Mouse (Mus musculus) heart, embryonic 14.5 days (tissue): ENCODE data around the gene Olfml2a. TPM values are rescaled to one million over a fixed set of nuclear protein-coding genes. Genes with fewer than 3 reads are reported as not detected.

Experiments used
- ATAC-seq: fragments of 200-750 bp; cut with Nextera tagmentation; 2 replicates; pipeline ENCODE4 v1.8.0; 2017; ENCODE audit warnings: low read depth, moderate TSS enrichment; ENCODE audit not compliant: insufficient number of reproducible peaks, insufficient read depth, low FRiP score
- H3K27ac ChIP-seq, 2 experiments: fragments of 200-500 bp in 1 of 2; fragments of 300-500 bp in 1 of 2; sonication (generic) in 1 of 2; replicated peaks in 1 of 2; 2 replicates each; pipeline ENCODE4 v1.5.1; 2012 to 2014; ENCODE audit warnings: low read depth in 2 of 2, low read length in 2 of 2, control low read depth in 1 of 2, mild to moderate bottlenecking in 1 of 2, mixed read lengths in 1 of 2; ENCODE audit not compliant: control insufficient read depth in 1 of 2, insufficient read depth in 1 of 2
- H3K27me3 ChIP-seq: fragments of 300-500 bp; sonication (generic); 2 replicates; pipeline ENCODE4 v1.6.1; 2014; ENCODE audit warnings: mild to moderate bottlenecking, low read length, control low read depth; ENCODE audit not compliant: control insufficient read depth, insufficient read depth
- H3K36me3 ChIP-seq: fragments of 300-500 bp; sonication (generic); 2 replicates; pipeline ENCODE4 v1.6.1; 2014; ENCODE audit warnings: mild to moderate bottlenecking, control low read depth, low read length, mixed read lengths; ENCODE audit not compliant: control insufficient read depth, insufficient read depth
- H3K4me1 ChIP-seq, 2 experiments: fragments of 200-500 bp in 1 of 2; fragments of 300-500 bp in 1 of 2; sonication (generic) in 1 of 2; 2 replicates each; pipeline ENCODE4 v1.6.1; 2012 to 2014; ENCODE audit warnings: low read length in 2 of 2, control low read depth in 1 of 2, mixed read lengths in 1 of 2; ENCODE audit not compliant: control insufficient read depth in 2 of 2, insufficient read depth in 2 of 2
- H3K4me2 ChIP-seq: fragments of 300-500 bp; sonication (generic); 2 replicates; pipeline ENCODE4 v1.6.1; 2014; ENCODE audit warnings: mild to moderate bottlenecking, low read length
- H3K4me3 ChIP-seq, 2 experiments: fragments of 200-500 bp in 1 of 2; fragments of 300-500 bp in 1 of 2; sonication (generic) in 1 of 2; 2 replicates each; pipeline ENCODE4 v1.5.1; 2012 to 2014; ENCODE audit warnings: low read length in 2 of 2, mild to moderate bottlenecking in 2 of 2, control low read depth in 1 of 2, low read depth in 1 of 2, moderate library complexity in 1 of 2; ENCODE audit not compliant: control insufficient read depth in 1 of 2, insufficient read depth in 1 of 2
- H3K9ac ChIP-seq: fragments of 300-500 bp; sonication (generic); 2 replicates; pipeline ENCODE4 v1.6.1; 2014; ENCODE audit warnings: mild to moderate bottlenecking, low read length
- H3K9me3 ChIP-seq: fragments of 300-500 bp; sonication (generic); 2 replicates; pipeline ENCODE4 v1.6.1; 2016; ENCODE audit warnings: low read length, control low read depth; ENCODE audit not compliant: control insufficient read depth
- WGBS: fragments of 180-500 bp; shearing (Covaris S2); extraction: QIAGEN DNeasy Blood & Tissue Kit; methylation state at CpG from one replicate; pipeline ENCODE4 v1.1.7; 2014; 5-methylcytosine and 5-hydroxymethylcytosine counted together
- polyA plus RNA-seq: library from polyadenylated mRNA; unstranded; fragments of >200 nt; fragmentation: Nextera tagmentation; extraction: Ambion mirVana; gene quantifications from 2 replicates; pipeline ENCODE4 v1.2.1, GENCODE M21; 2014

Olfml2a gene
- polyA plus RNA-seq, 1 experiment from 2014 or later: 6.0 TPM

- H3K4me3 ChIP-seq: no peak overlapping the region
- no peaks in the 10 kb centered on the region for H3K4me1 ChIP-seq
- no peak overlapping the region for H3K9ac ChIP-seq
- 48% methylated on average over 4 of the region's 4 CpGs for WGBS
- H3K4me2 ChIP-seq: no peak overlapping the region
- no peaks in the 10 kb centered on the region for H3K36me3 ChIP-seq
- no peaks in the 10 kb centered on the region for H3K9me3 ChIP-seq
- H3K27ac ChIP-seq: no peak overlapping the region
- no peaks in the 10 kb centered on the region for H3K27me3 ChIP-seq
- ATAC-seq: no peak
These were observed 14.7 kb upstream of the Olfml2a start for GRCm38 (mm10) chr2:38916947-38917691.

- no peak overlapping the region for H3K4me2 ChIP-seq
- 58% methylated on average over 1 of the region's 1 CpGs for WGBS
- no peaks in the 10 kb centered on the region for H3K27me3 ChIP-seq
- H3K4me1 ChIP-seq: peaks cover 3 to 4% of the 10 kb centered on the region in 2 experiments; a peak in 2 of 4 replicates
- H3K36me3 ChIP-seq: no peaks in the 10 kb centered on the region
- no peak overlapping the region for H3K27ac ChIP-seq
- H3K4me3 ChIP-seq: no peak overlapping the region
- no peaks in the 10 kb centered on the region for H3K9me3 ChIP-seq
- no peak for ATAC-seq
- no peak overlapping the region for H3K9ac ChIP-seq
These were observed 10.4 kb upstream of the Olfml2a start for GRCm38 (mm10) chr2:38921374-38921773.

DNA sequence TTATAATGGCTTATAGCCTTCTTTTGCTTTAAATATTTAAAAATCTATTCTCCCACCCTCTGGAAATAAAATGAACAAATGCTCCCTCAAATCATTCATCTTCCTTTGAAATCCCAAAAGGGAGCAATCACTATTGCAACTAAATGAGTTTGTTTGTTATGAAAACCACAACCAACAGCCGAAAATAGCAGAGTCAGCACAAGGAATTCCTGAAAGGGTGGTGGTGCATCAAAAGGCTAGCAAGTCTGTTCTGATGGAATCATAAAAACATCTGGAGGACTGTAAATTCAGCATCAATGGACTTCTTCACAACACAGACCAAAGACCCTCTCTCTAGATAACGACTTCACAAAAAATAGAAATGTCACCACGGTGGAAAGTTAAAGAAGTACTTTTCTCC is 8.3 kb upstream of the Olfml2a start:
- Histone ChIP-seq H3K27ac (no peak overlapping the region), H3K4me2 (no peak overlapping the region), H3K4me1 (peaks cover 3 to 7% of the 10 kb centered on the region in 2 experiments; a peak in 2 of 4 replicates), H3K9ac (no peak overlapping the region), H3K4me3 (no peak overlapping the region), H3K9me3 (no peaks in the 10 kb centered on the region), H3K36me3 (no peaks in the 10 kb centered on the region), H3K27me3 (no peaks in the 10 kb centered on the region)
- no peak for ATAC-seq
- 62% methylated on average over 3 of the region's 3 CpGs for WGBS

DNA sequence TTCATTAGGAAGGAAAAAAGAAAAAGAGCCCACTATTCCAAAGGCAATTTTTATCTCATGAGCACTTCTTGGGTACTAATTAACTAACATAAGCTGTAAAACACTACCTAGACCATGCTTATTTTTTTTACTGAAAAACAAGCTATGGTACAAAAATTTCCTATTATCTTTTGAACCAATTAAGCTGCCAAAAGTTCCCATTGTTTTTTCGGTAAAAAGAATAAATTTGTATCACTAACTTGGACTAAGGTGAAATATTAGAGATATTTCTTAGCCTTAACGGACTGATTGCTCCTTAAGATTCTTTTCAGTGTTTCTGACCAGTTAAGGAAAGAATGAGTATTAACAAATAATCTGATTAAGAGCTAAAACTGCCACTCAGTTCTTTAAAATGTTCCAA is 7.9 kb upstream of the Olfml2a start:
- 69% methylated on average over 2 of the region's 2 CpGs for WGBS
- no peak for ATAC-seq
- Histone ChIP-seq H3K9ac (no peak overlapping the region), H3K27ac (no peak overlapping the region), H3K36me3 (no peaks in the 10 kb centered on the region), H3K4me1 (peaks cover 3 to 7% of the 10 kb centered on the region in 2 experiments; a peak in 2 of 4 replicates), H3K27me3 (no peaks in the 10 kb centered on the region), H3K4me2 (no peak overlapping the region), H3K4me3 (no peak overlapping the region), H3K9me3 (no peaks in the 10 kb centered on the region)

- no peaks in the 10 kb centered on the region for H3K27me3 ChIP-seq
- WGBS: 35% methylated on average over 10 of the region's 10 CpGs
- H3K4me1 ChIP-seq: peaks cover 3 to 7% of the 10 kb centered on the region in 2 experiments; a peak in 2 of 4 replicates
- no peak overlapping the region for H3K27ac ChIP-seq
- H3K9ac ChIP-seq: no peak overlapping the region
- peak overlapping the region; percentile 60 to 81; a peak in 3 of 4 replicates for H3K4me3 ChIP-seq
- ATAC-seq: no peak
- no peaks in the 10 kb centered on the region for H3K36me3 ChIP-seq
- H3K4me2 ChIP-seq: peak overlapping the region; percentile 94
- H3K9me3 ChIP-seq: no peaks in the 10 kb centered on the region
These were observed 7.2 kb upstream of the Olfml2a start for GRCm38 (mm10) chr2:38924571-38924970.

GRCm38 (mm10) chr2:38925171-38926080 is 6.4 kb upstream of the Olfml2a start:
- Histone ChIP-seq H3K27ac (no peak overlapping the region), H3K27me3 (no peaks in the 10 kb centered on the region), H3K9me3 (no peaks in the 10 kb centered on the region), H3K4me2 (peak overlapping the region; percentile 94), H3K9ac (peak overlapping the region; percentile 76), H3K36me3 (no peaks in the 10 kb centered on the region), H3K4me1 (peaks cover 3 to 7% of the 10 kb centered on the region in 2 experiments; a peak in 2 of 4 replicates), H3K4me3 (peak overlapping the region; percentile 60 to 81)
- WGBS: under 1% methylated on average over 51 of the region's 51 CpGs
- ATAC-seq: peak; percentile 47

- Histone ChIP-seq H3K36me3 (no peaks in the 10 kb centered on the region), H3K27ac (peak overlapping the region; percentile 24 to 37; a peak in 2 of 4 replicates), H3K4me1 (peaks cover 4 to 7% of the 10 kb centered on the region in 2 experiments; a peak in 2 of 4 replicates), H3K4me3 (peak overlapping the region; percentile 60 to 81), H3K4me2 (peak overlapping the region; percentile 96), H3K9me3 (no peaks in the 10 kb centered on the region), H3K27me3 (no peaks in the 10 kb centered on the region), H3K9ac (peak overlapping the region; percentile 76)
- under 1% methylated on average over 48 of the region's 53 CpGs for WGBS
- ATAC-seq: peak; percentile 94
These were observed 5.5 kb upstream of the Olfml2a start for GRCm38 (mm10) chr2:38926145-38926891.
